Mouse (Mus musculus): ENCODE data around the gene Nts. TPM values are rescaled to one million over a fixed set of nuclear protein-coding genes. Genes with fewer than 3 reads are reported as not detected.

Gene Nts
- polyA plus RNA-seq (2017; shearing (Covaris generic)): not detected

DNA sequence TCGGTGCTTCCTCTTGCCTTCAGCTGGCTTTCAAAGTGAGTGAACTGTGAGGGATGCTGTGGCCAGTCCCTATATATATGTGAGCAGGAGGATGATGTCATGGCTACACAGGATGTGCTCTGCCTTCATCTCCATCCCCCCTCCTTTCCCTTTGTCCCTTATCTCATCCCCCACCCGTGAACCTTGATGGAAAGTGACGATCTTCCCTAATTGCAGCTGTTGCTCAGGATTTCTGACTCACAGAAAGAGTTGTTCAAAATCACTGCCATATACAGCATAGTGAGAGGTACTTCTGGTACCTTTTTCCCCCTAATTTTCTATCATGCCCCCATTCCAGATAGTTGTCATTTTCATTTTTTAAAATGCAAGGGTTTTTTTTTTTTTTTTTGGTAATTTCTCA lies at the start of gene Nts:
Gene Nts (minus strand): TSS at position 101 of the 400 bp plus-strand sequence.

DNA sequence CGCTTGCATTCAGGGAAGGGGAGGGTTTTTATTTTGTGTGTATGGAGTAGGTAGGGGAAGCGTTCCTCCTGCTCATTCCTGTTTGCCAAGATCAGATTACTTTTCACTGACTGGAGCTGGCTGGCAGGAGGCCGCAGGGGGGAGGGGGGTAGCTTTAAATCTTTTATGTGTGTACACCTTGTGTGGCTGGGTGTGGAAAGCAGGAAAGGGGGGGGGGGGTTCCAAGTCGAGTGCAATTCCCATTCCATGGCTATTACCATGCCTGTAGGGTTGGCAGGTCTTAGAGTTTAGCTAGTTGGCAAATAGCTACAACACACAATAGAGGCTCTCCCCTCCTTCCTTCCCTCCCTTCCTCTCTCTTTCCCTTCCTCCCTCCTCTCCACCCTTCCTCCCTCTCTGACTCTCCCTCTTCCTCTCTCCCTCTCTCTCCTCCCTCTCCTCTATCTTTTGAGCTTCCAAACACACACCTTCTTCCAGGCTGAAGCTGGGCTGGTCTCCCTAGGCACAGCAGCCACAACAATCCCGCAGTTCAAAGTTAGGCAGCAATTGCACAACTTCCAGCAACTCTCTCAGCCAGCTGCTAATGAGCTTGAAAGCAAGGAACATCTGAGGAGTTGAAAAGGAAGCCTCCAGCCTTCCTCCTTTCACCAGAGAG lies 21.6 kb upstream of the Nts start, which contains the start of gene Rassf9:
Gene Rassf9 (plus strand): TSS at position 416 of the 655 bp plus-strand sequence.

Other genes with a start within 250 kb of the Nts start
- gene Rassf9, start 21.7 kb upstream of the Nts start, polyA plus RNA-seq (2017; shearing (Covaris generic)): 0.20 TPM

Data from effector memory CD4-positive, alpha-beta T cell, adult 5 months (primary cell).